Mouse (Mus musculus): ENCODE measurements at regions not wholly inside any gene's neighbourhood (a gene's known extent, or its start where the extent isn't known, plus 50 kb on each side); places are given as distances from the start of the nearest gene placed in this dataset.

DNA sequence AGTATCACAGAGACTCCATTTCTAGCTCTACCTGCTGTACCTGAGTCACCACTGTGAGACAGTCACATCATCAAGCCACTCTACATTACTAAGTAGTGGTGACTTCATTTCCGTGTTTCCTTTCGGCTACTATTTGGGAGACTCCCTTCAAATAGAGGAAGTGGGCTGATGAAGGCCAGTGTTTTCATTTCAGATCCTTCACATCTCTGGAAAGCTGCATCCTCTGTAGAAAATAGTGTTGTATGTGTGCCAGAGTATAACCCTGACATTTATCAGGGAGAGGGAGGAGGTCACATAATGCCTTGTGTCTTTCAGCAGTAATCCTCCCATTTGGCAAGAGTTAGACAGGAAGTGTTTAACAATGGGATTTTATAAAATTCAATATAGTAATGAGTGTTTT is 117.7 kb downstream of the Ogfrl1 start:
- Histone ChIP-seq H3K4me1 (ENCODE audit: control insufficient read depth, insufficient read depth, low read length) (no peaks in the 10 kb centered on the region), H3K4me3 (ENCODE audit: low read depth, low read length) (no peak overlapping the region), H3K27ac (ENCODE audit: insufficient read depth, low read length) (no peak overlapping the region), H3K36me3 (ENCODE audit: control insufficient read depth, insufficient read depth, low read length, poor library complexity, severe bottlenecking) (no peaks in the 10 kb centered on the region), H3K9me3 (replicated peaks; ENCODE audit: control insufficient read depth, insufficient read depth, low read length, poor library complexity, severe bottlenecking) (no peaks in the 10 kb centered on the region), H3K9ac (ENCODE audit: low read depth, poor library complexity, severe bottlenecking) (no peak overlapping the region), H3K27me3 (ENCODE audit: control insufficient read depth, insufficient read depth, low read length, poor library complexity, severe bottlenecking) (no peaks in the 10 kb centered on the region)
- TF ChIP-seq POLR2A (IDR thresholded peaks at IDR 0.05; ENCODE audit: insufficient read depth, low read length), result no peak
- TF ChIP-seq CTCF (IDR thresholded peaks at IDR 0.05; ENCODE audit: low read depth, low read length), result no peak

GRCm38 (mm10) chr1:23272077-23272476 is 125.5 kb downstream of the Ogfrl1 start:
- Histone ChIP-seq H3K27me3 (ENCODE audit: control insufficient read depth, insufficient read depth, low read length, poor library complexity, severe bottlenecking) (no peaks in the 10 kb centered on the region), H3K4me1 (ENCODE audit: control insufficient read depth, insufficient read depth, low read length) (no peaks in the 10 kb centered on the region), H3K27ac (ENCODE audit: insufficient read depth, low read length) (no peak overlapping the region), H3K9me3 (replicated peaks; ENCODE audit: control insufficient read depth, insufficient read depth, low read length, poor library complexity, severe bottlenecking) (no peaks in the 10 kb centered on the region), H3K36me3 (ENCODE audit: control insufficient read depth, insufficient read depth, low read length, poor library complexity, severe bottlenecking) (no peaks in the 10 kb centered on the region), H3K9ac (ENCODE audit: low read depth, poor library complexity, severe bottlenecking) (no peak overlapping the region), H3K4me3 (ENCODE audit: low read depth, low read length) (no peak overlapping the region)
- TF ChIP-seq POLR2A (IDR thresholded peaks at IDR 0.05; ENCODE audit: insufficient read depth, low read length) (no peak), CTCF (IDR thresholded peaks at IDR 0.05; ENCODE audit: low read depth, low read length) (no peak), EP300 (IDR thresholded peaks at IDR 0.05; ENCODE audit: insufficient read depth, low read depth, low read length) (no peak)

- Histone ChIP-seq H3K27ac (ENCODE audit: insufficient read depth, low read length) (no peak overlapping the region), H3K36me3 (ENCODE audit: control insufficient read depth, insufficient read depth, low read length, poor library complexity, severe bottlenecking) (no peaks in the 10 kb centered on the region), H3K9ac (ENCODE audit: low read depth, poor library complexity, severe bottlenecking) (no peak overlapping the region), H3K9me3 (replicated peaks; ENCODE audit: control insufficient read depth, insufficient read depth, low read length, poor library complexity, severe bottlenecking) (no peaks in the 10 kb centered on the region), H3K4me1 (ENCODE audit: control insufficient read depth, insufficient read depth, low read length) (no peaks in the 10 kb centered on the region), H3K27me3 (ENCODE audit: control insufficient read depth, insufficient read depth, low read length, poor library complexity, severe bottlenecking) (no peaks in the 10 kb centered on the region), H3K4me3 (ENCODE audit: low read depth, low read length) (no peak overlapping the region)
- no peak for TF ChIP-seq EP300 (IDR thresholded peaks at IDR 0.05; ENCODE audit: insufficient read depth, low read depth, low read length)
- TF ChIP-seq CTCF (IDR thresholded peaks at IDR 0.05; ENCODE audit: low read depth, low read length), result no peak
- TF ChIP-seq POLR2A (IDR thresholded peaks at IDR 0.05; ENCODE audit: insufficient read depth, low read length), result no peak
Measured at GRCm38 (mm10) chr1:23270910-23271822, 126.4 kb downstream of the Ogfrl1 start.

- no peak overlapping the region for H3K9ac ChIP-seq (ENCODE audit: low read depth, poor library complexity, severe bottlenecking)
- TF ChIP-seq EP300 (IDR thresholded peaks at IDR 0.05; ENCODE audit: insufficient read depth, low read depth, low read length), result no peak
- no peak for TF ChIP-seq POLR2A (IDR thresholded peaks at IDR 0.05; ENCODE audit: insufficient read depth, low read length)
- TF ChIP-seq CTCF (IDR thresholded peaks at IDR 0.05; ENCODE audit: low read depth, low read length), result no peak
- no peak overlapping the region for H3K27ac ChIP-seq (ENCODE audit: insufficient read depth, low read length)
- H3K4me3 ChIP-seq (ENCODE audit: low read depth, low read length), result no peak overlapping the region
- no peaks in the 10 kb centered on the region for H3K4me1 ChIP-seq (ENCODE audit: control insufficient read depth, insufficient read depth, low read length)
- H3K9me3 ChIP-seq (replicated peaks; ENCODE audit: control insufficient read depth, insufficient read depth, low read length, poor library complexity, severe bottlenecking), result no peaks in the 10 kb centered on the region
- no peaks in the 10 kb centered on the region for H3K27me3 ChIP-seq (ENCODE audit: control insufficient read depth, insufficient read depth, low read length, poor library complexity, severe bottlenecking)
- no peaks in the 10 kb centered on the region for H3K36me3 ChIP-seq (ENCODE audit: control insufficient read depth, insufficient read depth, low read length, poor library complexity, severe bottlenecking)
Measured at GRCm38 (mm10) chr1:23268062-23268461, 129.5 kb downstream of the Ogfrl1 start.

DNA sequence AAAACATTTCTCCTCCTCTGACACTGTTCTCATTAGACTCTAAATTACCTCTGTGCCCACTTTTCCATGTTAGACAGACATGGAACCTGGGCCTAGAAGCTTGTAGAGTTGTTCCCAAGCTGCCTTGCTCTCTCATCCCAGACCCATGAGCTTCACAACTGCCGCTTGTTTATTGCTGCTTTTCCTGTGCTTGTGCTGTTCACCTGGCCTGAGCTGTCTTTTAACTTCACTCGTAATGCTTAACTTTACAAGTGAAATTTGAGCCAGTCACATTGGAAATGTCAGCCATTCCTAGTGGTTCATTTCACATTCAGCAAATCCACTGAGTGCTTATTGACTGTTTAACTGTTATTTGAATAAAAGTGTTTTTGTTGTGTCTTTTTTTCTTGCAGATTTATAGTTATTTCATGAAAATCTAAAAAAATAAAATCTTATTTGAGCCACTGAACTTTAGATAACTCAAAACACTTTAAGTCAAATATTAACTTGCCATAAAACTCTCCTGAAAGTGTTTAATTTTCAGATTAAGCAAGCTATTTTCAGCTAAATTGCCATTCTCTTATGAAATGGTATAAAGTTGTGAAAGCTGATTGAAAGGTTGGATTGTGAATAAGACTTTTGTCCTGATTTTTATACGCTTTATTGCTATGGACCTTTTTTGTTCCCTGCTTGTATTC is 131.9 kb downstream of the Ogfrl1 start:
- TF ChIP-seq POLR2A (IDR thresholded peaks at IDR 0.05; ENCODE audit: insufficient read depth, low read length) (no peak), EP300 (IDR thresholded peaks at IDR 0.05; ENCODE audit: insufficient read depth, low read depth, low read length) (no peak), CTCF (IDR thresholded peaks at IDR 0.05; ENCODE audit: low read depth, low read length) (no peak)
- Histone ChIP-seq H3K27ac (ENCODE audit: insufficient read depth, low read length) (no peak overlapping the region), H3K9ac (ENCODE audit: low read depth, poor library complexity, severe bottlenecking) (no peak overlapping the region), H3K4me1 (ENCODE audit: control insufficient read depth, insufficient read depth, low read length) (no peaks in the 10 kb centered on the region), H3K36me3 (ENCODE audit: control insufficient read depth, insufficient read depth, low read length, poor library complexity, severe bottlenecking) (no peaks in the 10 kb centered on the region), H3K27me3 (ENCODE audit: control insufficient read depth, insufficient read depth, low read length, poor library complexity, severe bottlenecking) (no peaks in the 10 kb centered on the region), H3K9me3 (replicated peaks; ENCODE audit: control insufficient read depth, insufficient read depth, low read length, poor library complexity, severe bottlenecking) (no peaks in the 10 kb centered on the region), H3K4me3 (ENCODE audit: low read depth, low read length) (no peak overlapping the region)

DNA sequence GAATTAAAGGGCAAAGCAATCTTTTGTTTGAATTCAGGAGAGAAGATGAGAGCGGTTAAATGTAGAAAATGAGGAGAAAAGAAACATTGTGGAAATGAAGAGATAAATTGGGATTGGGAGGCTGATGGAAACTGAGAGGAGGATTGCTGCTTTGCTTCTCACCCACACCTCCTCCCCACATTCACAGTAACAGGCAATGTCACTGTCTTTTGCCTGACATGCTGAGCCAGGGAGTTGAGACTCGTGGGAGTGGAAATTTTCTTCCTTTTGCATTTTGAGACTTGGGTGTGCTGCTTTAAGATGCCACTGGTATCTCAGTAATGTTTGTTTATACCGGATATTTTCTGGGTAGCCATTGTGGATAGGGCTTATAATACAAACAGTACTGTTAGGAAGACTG is 133.3 kb downstream of the Ogfrl1 start:
- no peak overlapping the region for H3K4me3 ChIP-seq (ENCODE audit: low read depth, low read length)
- H3K4me1 ChIP-seq (ENCODE audit: control insufficient read depth, insufficient read depth, low read length), result no peaks in the 10 kb centered on the region
- no peaks in the 10 kb centered on the region for H3K27me3 ChIP-seq (ENCODE audit: control insufficient read depth, insufficient read depth, low read length, poor library complexity, severe bottlenecking)
- H3K9ac ChIP-seq (ENCODE audit: low read depth, poor library complexity, severe bottlenecking), result no peak overlapping the region
- no peaks in the 10 kb centered on the region for H3K9me3 ChIP-seq (replicated peaks; ENCODE audit: control insufficient read depth, insufficient read depth, low read length, poor library complexity, severe bottlenecking)
- no peak overlapping the region for H3K27ac ChIP-seq (ENCODE audit: insufficient read depth, low read length)
- H3K36me3 ChIP-seq (ENCODE audit: control insufficient read depth, insufficient read depth, low read length, poor library complexity, severe bottlenecking), result no peaks in the 10 kb centered on the region
- TF ChIP-seq EP300 (IDR thresholded peaks at IDR 0.05; ENCODE audit: insufficient read depth, low read depth, low read length) (no peak), CTCF (IDR thresholded peaks at IDR 0.05; ENCODE audit: low read depth, low read length) (no peak)
